Mouse (Mus musculus): ENCODE data around the gene Zfp704.

The Zfp704 gene

GRCm38 (mm10) chr3:9423669-9424068 lies 186.2 kb downstream of the Zfp704 start:
- no peak for DNase-seq (ENCODE audit: low spot score)

GRCm38 (mm10) chr3:9408896-9409295 lies 201.0 kb downstream of the Zfp704 start:
- DNase-seq (ENCODE audit: low spot score): no peak

- no peak for DNase-seq (ENCODE audit: low spot score)
These were observed 202.1 kb downstream of the Zfp704 start for GRCm38 (mm10) chr3:9407801-9408200.

- DNase-seq (ENCODE audit: low spot score): peak; percentile 38
These were observed 202.8 kb downstream of the Zfp704 start for GRCm38 (mm10) chr3:9407119-9407546.

GRCm38 (mm10) chr3:9405341-9405740 lies 204.5 kb downstream of the Zfp704 start:
- no peak for DNase-seq (ENCODE audit: low spot score)

- no peak for DNase-seq (ENCODE audit: low spot score)
These were observed 206.4 kb downstream of the Zfp704 start for GRCm38 (mm10) chr3:9403255-9404050.

GRCm38 (mm10) chr3:9402836-9403235 lies 207.0 kb downstream of the Zfp704 start:
- peak; percentile 16 for DNase-seq (ENCODE audit: low spot score)

GRCm38 (mm10) chr3:9402345-9402744 lies 207.5 kb downstream of the Zfp704 start:
- no peak for DNase-seq (ENCODE audit: low spot score)

- no peak for DNase-seq (ENCODE audit: low spot score)
These were observed 208.2 kb downstream of the Zfp704 start for GRCm38 (mm10) chr3:9401685-9402084.

- DNase-seq (ENCODE audit: low spot score): no peak
These were observed 209.0 kb downstream of the Zfp704 start for GRCm38 (mm10) chr3:9400886-9401221.

- peak; percentile 55 for DNase-seq (ENCODE audit: low spot score)
These were observed 209.5 kb downstream of the Zfp704 start for GRCm38 (mm10) chr3:9400201-9400885.

- DNase-seq (ENCODE audit: low spot score): no peak
These were observed 211.6 kb downstream of the Zfp704 start for GRCm38 (mm10) chr3:9398271-9398670.

Data from layer of hippocampus, adult 9-10 months (tissue).